Mouse (Mus musculus) lung, adult 2 months (tissue): ENCODE results near the gene Bpi. TPM values are rescaled to one million over a fixed set of nuclear protein-coding genes. Genes with fewer than 3 reads are reported as not detected.

Source experiments
- DNase-seq: peaks from one replicate; pipeline ENCODE4 v3.0.0; 2022
- H3K4me1 ChIP-seq: fragments of 200-500 bp; 2 replicates; pipeline ENCODE4 v1.6.1; 2011; ENCODE audit warnings: low read length; ENCODE audit not compliant: control insufficient read depth, insufficient read depth
- H3K4me3 ChIP-seq: fragments of 200-500 bp; replicated peaks from 2 replicates; pipeline ENCODE3; 2011; ENCODE audit warnings: low read depth, mild to moderate bottlenecking, control low read depth, low read length; ENCODE audit errors: extremely low read depth
- CTCF ChIP-seq: fragments of 200-500 bp; IDR thresholded peaks from 2 replicates; pipeline ENCODE4 v1.5.1; 2011; ENCODE audit warnings: mild to moderate bottlenecking, low read length, control low read depth; ENCODE audit not compliant: insufficient read depth
- POLR2A ChIP-seq: fragments of 200-500 bp; IDR thresholded peaks from 2 replicates; pipeline ENCODE4 v1.6.1; 2011; ENCODE audit warnings: low read depth, mild to moderate bottlenecking, control low read depth, low read length, borderline replicate concordance; ENCODE audit errors: extremely low read depth
- WGBS: fragments of 180-500 bp; shearing (Covaris S2); methylation state at CpG from one replicate; pipeline ENCODE4 v1.1.7; 2018; 5-methylcytosine and 5-hydroxymethylcytosine counted together
- polyA plus RNA-seq: library from polyadenylated mRNA; depleted of rRNA; stranded (reverse); fragments of >200 nt; gene quantifications from 2 replicates; pipeline ENCODE4 v1.2.3, GENCODE M21; 2012; rRNA removed

Bpi gene
- not detected in 2 replicates for polyA plus RNA-seq

GRCm38 (mm10) chr2:158258005-158258418, at the start of gene Bpi:
Bpi (plus strand) TSS chr2:158258094.
- no peak within 1 kb of the TSS for H3K4me3 ChIP-seq
- TF ChIP-seq POLR2A, result no peak
- TF ChIP-seq CTCF, result no peak
- no peaks in the 10 kb centered on the region for H3K4me1 ChIP-seq
- WGBS, result 59% methylated on average over 18 of the region's 18 CpGs
- no peak for DNase-seq

GRCm38 (mm10) chr2:158209776-158210175, 48.1 kb upstream of the Bpi start:
- TF ChIP-seq POLR2A, result no peak
- DNase-seq, result no peak
- 57% methylated on average over 9 of the region's 9 CpGs for WGBS
- no peak overlapping the region for H3K4me3 ChIP-seq
- H3K4me1 ChIP-seq, result no peaks in the 10 kb centered on the region

GRCm38 (mm10) chr2:158210503-158210902, 47.4 kb upstream of the Bpi start:
- no peak for DNase-seq
- Histone ChIP-seq H3K4me1 (no peaks in the 10 kb centered on the region), H3K4me3 (no peak overlapping the region)
- 57% methylated on average over 4 of the region's 4 CpGs for WGBS
- no peak for TF ChIP-seq CTCF
- no peak for TF ChIP-seq POLR2A

GRCm38 (mm10) chr2:158210958-158211357, 46.9 kb upstream of the Bpi start:
- no peak for DNase-seq
- Histone ChIP-seq H3K4me1 (no peaks in the 10 kb centered on the region), H3K4me3 (no peak overlapping the region)
- 45% methylated on average over 10 of the region's 10 CpGs for WGBS
- no peak for TF ChIP-seq CTCF
- no peak for TF ChIP-seq POLR2A

GRCm38 (mm10) chr2:158211764-158212471, 46.0 kb upstream of the Bpi start:
- WGBS, result 71% methylated on average over 4 of the region's 4 CpGs
- no peak for DNase-seq
- TF ChIP-seq CTCF, result peak; percentile 34; the same call in 1 of the 2 replicates
- no peak for TF ChIP-seq POLR2A
- no peak overlapping the region for H3K4me3 ChIP-seq
- H3K4me1 ChIP-seq, result no peaks in the 10 kb centered on the region

GRCm38 (mm10) chr2:158215283-158216117, 42.4 kb upstream of the Bpi start:
- no peak overlapping the region for H3K4me3 ChIP-seq
- TF ChIP-seq POLR2A (no peak), CTCF (no peak)
- 43% methylated on average over 9 of the region's 9 CpGs for WGBS
- H3K4me1 ChIP-seq, result no peaks in the 10 kb centered on the region
- no peak for DNase-seq

GRCm38 (mm10) chr2:158216510-158216909, 41.4 kb upstream of the Bpi start:
- Histone ChIP-seq H3K4me1 (no peaks in the 10 kb centered on the region), H3K4me3 (no peak overlapping the region)
- no peak for DNase-seq
- 82% methylated on average over 8 of the region's 8 CpGs for WGBS
- TF ChIP-seq CTCF (no peak), POLR2A (no peak)

GRCm38 (mm10) chr2:158219562-158219961, 38.3 kb upstream of the Bpi start:
- Histone ChIP-seq H3K4me3 (no peak overlapping the region), H3K4me1 (no peaks in the 10 kb centered on the region)
- WGBS, result 82% methylated on average over 2 of the region's 2 CpGs
- no peak for DNase-seq
- TF ChIP-seq CTCF (no peak), POLR2A (no peak)

- no peak for TF ChIP-seq POLR2A
- no peak for TF ChIP-seq CTCF
- no peak for DNase-seq
- WGBS, result 84% methylated on average over 9 of the region's 9 CpGs
- no peaks in the 10 kb centered on the region for H3K4me1 ChIP-seq
- no peak overlapping the region for H3K4me3 ChIP-seq
These were observed 36.3 kb upstream of the Bpi start for GRCm38 (mm10) chr2:158221446-158222084.
